Mouse (Mus musculus): Measurements from ENCODE around the gene Olfr1507.

Gene Olfr1507

DNA sequence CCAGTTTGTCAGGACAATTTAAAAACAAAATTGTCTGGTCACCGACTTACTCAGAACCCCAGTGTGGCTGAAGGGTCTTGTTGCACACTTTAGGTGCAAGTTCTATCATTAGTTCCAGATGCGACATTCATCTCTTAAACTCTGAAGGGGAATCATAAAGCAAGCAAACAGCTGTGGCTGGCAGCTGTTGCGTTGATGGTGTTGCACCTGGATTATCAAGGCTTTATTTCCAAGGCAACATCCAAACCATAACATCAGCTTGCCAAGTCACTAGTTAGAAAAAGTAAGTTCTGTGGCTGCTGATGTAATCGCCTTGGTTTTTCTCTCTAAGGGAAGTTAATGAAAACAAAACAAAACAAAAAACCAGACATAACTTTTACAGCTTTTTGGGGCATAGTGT is at the start of gene Olfr1507:
Olfr1507 (minus strand) TSS at position 234 of the 400 bp plus-strand sequence.
- DNase-seq (ENCODE audit: low read depth, low spot score): no peak

GRCm38 (mm10) chr14:52533336-52533735 is 37.8 kb upstream of the Olfr1507 start:
- DNase-seq (ENCODE audit: low read depth, low spot score): no peak

DNA sequence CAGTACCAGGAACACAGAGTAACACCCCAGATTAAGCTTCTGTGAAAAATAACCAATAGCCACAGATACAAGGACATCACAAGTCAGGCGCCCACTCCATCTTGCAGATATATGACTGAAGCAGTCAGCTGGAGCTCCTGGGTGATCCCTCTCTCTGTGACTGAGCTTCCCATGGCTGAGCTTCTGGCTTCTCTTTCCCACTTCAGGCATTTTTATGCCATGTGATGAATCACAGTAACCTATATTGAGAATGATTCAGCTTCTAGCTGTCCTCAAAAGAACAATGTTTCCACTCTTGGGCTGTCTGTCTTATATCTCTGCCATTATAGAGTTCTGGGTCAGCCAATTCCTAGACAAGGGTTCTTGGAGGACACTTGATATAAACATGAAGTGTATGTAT is 29.4 kb upstream of the Olfr1507 start:
- no peak for DNase-seq (ENCODE audit: low read depth, low spot score)

- DNase-seq (ENCODE audit: low read depth, low spot score): no peak
Measured at GRCm38 (mm10) chr14:52467395-52467794, 28.2 kb downstream of the Olfr1507 start, which contains the start of gene Olfr1508. Olfr1508 (minus strand) TSS chr14:52467495.

DNA sequence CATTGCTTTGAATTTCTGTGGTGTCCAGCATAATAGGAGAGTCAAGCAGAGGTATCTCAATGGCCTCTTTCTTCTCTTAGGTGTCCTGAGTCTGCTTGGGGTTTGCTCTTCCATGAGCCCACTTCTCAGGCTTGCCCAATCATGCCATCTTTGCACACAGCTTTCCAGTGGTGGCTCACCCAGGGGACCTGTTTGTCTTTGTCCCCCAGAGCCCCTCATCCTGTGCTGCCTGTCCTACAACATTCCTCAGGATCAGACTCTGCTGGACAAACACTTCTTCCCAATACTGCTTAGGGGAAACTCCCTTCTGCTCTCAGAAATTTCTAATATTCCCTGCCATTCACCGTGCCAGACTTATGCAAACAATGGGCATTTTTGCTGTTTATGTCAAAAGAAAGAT is 29.8 kb downstream of the Olfr1507 start:
- no peak for DNase-seq (ENCODE audit: low read depth, low spot score)

DNA sequence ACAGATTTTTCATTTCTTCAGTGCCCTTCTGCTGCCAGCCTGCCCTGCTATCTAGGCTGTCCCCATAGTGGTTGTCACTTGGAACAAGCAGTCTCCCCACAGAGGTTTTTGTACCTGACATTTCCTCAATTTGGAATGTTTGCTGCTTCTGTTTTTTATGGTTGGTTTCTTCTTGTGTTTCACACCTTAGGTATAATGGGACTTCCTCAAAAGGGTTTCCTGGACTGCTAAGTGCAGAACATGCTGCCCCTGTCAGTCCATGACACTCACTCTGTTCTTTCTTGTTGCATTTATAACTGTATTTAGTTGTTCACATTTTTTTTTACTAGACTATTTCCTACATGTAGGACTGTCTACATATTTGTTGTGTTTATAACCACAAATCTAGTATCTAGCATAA is 33.6 kb downstream of the Olfr1507 start:
- no peak for DNase-seq (ENCODE audit: low read depth, low spot score)

DNA sequence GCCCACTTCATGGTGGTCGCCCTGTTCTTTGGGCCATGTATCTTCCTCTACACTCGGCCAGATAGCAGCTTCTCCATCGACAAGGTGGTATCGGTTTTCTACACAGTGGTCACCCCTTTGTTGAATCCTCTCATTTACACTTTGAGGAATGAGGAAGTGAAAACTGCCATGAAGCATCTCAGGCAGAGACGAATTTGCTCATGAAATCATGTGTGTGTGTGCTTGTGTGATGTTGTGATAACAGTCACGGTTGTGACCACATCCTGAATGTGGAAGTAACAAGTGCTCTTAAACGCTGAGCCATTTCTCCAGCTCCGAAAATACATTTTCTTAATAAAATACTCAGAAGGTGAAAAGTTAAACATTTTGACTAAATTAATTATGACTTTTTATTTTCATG is 44.4 kb downstream of the Olfr1507 start:
- DNase-seq (ENCODE audit: low read depth, low spot score): no peak

GRCm38 (mm10) chr14:52442690-52443089 is 52.9 kb downstream of the Olfr1507 start, which contains the start of gene Olfr1509:
Olfr1509 (plus strand) TSS chr14:52442990.
- no peak for DNase-seq (ENCODE audit: low read depth, low spot score)
